ENCODE assay signal across 8 mouse cellular contexts in genomic region chr13:6646674-6647066, GRCm38 (mm10). TPM values are rescaled to one million over a fixed set of nuclear protein-coding genes. Genes with fewer than 3 reads are reported as not detected.
DNase-seq lines count a peak whose midpoint lies in the region; ATAC-seq and TF ChIP-seq lines count a peak whose summit lies in the region.

No protein-coding gene starts in this region.

- no peaks in the 10 kb centered on the region for H3K36me3 ChIP-seq in erythroblast, embryonic 14.5 days (ENCODE audit: control insufficient read depth)
- 0 out of 2 replicates have a peak, but pooled peaks cover 3% of the 10 kb centered on the region for H3K36me3 ChIP-seq in thymus, adult 2 months (ENCODE audit: control insufficient read depth, insufficient read depth, low read length)
- no peaks in the 10 kb centered on the region for H3K36me3 ChIP-seq in liver, embryonic 13.5 days

- 0 out of 2 replicates have a peak overlapping the region, but pooled peaks have one; percentile 70 for H3K9ac ChIP-seq in liver, embryonic 13.5 days

- no peak for ATAC-seq in erythroblast, adult 5-6 weeks (replicated peaks; ENCODE audit: low FRiP score, poor library complexity, severe bottlenecking)
- ATAC-seq in liver, embryonic 13.5 days (ENCODE audit: low read depth) = no peak

- peaks cover 7% of the 10 kb centered on the region for H3K27me3 ChIP-seq in erythroblast, embryonic 14.5 days (ENCODE audit: control insufficient read depth)
- H3K27me3 ChIP-seq in thymus, adult 2 months (ENCODE audit: control insufficient read depth, insufficient read depth, low read length) = no peaks in the 10 kb centered on the region
- H3K27me3 ChIP-seq in liver, embryonic 13.5 days = no peaks in the 10 kb centered on the region

- intact Hi-C loops in left cerebral cortex, postnatal 14 days (cut with DNase I) = no loop called here

- peak overlapping the region; percentile 67 for H3K27ac ChIP-seq in thymus, adult 2 months (ENCODE audit: control insufficient read depth, insufficient read depth, low read length)
- no peak overlapping the region for H3K27ac ChIP-seq in liver, embryonic 13.5 days

- no peak for TF ChIP-seq POLR2A in thymus, adult 2 months (IDR thresholded peaks at IDR 0.05; ENCODE audit: control insufficient read depth, extremely low read depth, insufficient read depth, low read length, poor library complexity)

- peak overlapping the region; percentile 63 for H3K4me3 ChIP-seq in erythroblast, embryonic 14.5 days (replicated peaks)
- peak overlapping the region; percentile 57 for H3K4me3 ChIP-seq in thymus, adult 2 months (ENCODE audit: control insufficient read depth, insufficient read depth, low read length)
- H3K4me3 ChIP-seq in liver, embryonic 13.5 days (replicated peaks) = peak overlapping the region; percentile 67

- WGBS in thymus, adult 2 months = 54% methylated on average over 3 of the region's 3 CpGs
- 30% methylated on average over 3 of the region's 3 CpGs for WGBS in liver, embryonic 13.5 days (ENCODE audit: insufficient replicate concordance)

- H3K4me2 ChIP-seq in liver, embryonic 13.5 days = peak overlapping the region; percentile 98

- no peak for TF ChIP-seq CTCF in thymus, adult 2 months (IDR thresholded peaks at IDR 0.05; ENCODE audit: borderline replicate concordance, control insufficient read depth, extremely low read depth, insufficient read depth, low read length, poor library complexity)

- no peak for DNase-seq in thymus, adult 2 months
- no peak for DNase-seq in thymus, postnatal 25 days
- DNase-seq in liver, embryonic 13.5 days = no peak
- DNase-seq in retina, embryonic 14.5 days (ENCODE audit: low spot score) = no peak
- no peak for DNase-seq in left cerebral cortex, postnatal 14 days (ENCODE audit: low spot score in 2 of 2)
- DNase-seq in cerebellum, adult 11-12 months = no peak

- H3K9me3 ChIP-seq in erythroblast, embryonic 14.5 days (ENCODE audit: control insufficient read depth, low read length) = no peaks in the 10 kb centered on the region
- no peaks in the 10 kb centered on the region for H3K9me3 ChIP-seq in liver, embryonic 13.5 days (replicated peaks)

- peaks cover 24% of the 10 kb centered on the region for H3K4me1 ChIP-seq in erythroblast, embryonic 14.5 days (ENCODE audit: control insufficient read depth)
- peaks cover 4% of the 10 kb centered on the region for H3K4me1 ChIP-seq in thymus, adult 2 months (replicated peaks; ENCODE audit: control insufficient read depth, insufficient read depth, low read length)
- peaks cover 28% of the 10 kb centered on the region for H3K4me1 ChIP-seq in liver, embryonic 13.5 days (replicated peaks)

RNA-seq across cellular contexts. Expression of gene Pfkp, which starts 1.9 kb away (rescaled TPM):
- polyA plus RNA-seq in erythroblast, embryonic 14.5 days (2012) = 0.03 and 0.05 TPM in 2 replicates
- total RNA-seq in erythroblast, adult 5-6 weeks (2015; ENCODE audit: low replicate concordance) = 6.7 and 25.1 TPM in 2 replicates
- total RNA-seq in erythroblast, adult 5-6 weeks (2017; ENCODE audit: low replicate concordance) = 13.7 and 21.3 TPM in 2 replicates
- 82.0 and 93.2 TPM in 2 replicates for polyA plus RNA-seq in thymus, adult 2 months (2012; rRNA removed)
- polyA plus RNA-seq in liver, embryonic 13.5 days (2015; fragmentation: Nextera tagmentation; extraction: Ambion mirVana) = 6.2 and 7.9 TPM in 2 replicates
- 100 to 1,000 TPM; 260 to 273 TPM for total RNA-seq in left cerebral cortex, postnatal 14 days (2021)
